Mouse (Mus musculus) small intestine, adult 2 months (tissue): ENCODE results near the gene Zfp53.

Source experiments
- CTCF ChIP-seq: fragments of 200-500 bp; IDR thresholded peaks from 2 replicates; pipeline ENCODE4 v1.5.1; 2012; ENCODE audit warnings: low read depth, mild to moderate bottlenecking, control low read depth, inconsistent platforms, low read length, moderate library complexity, mixed read lengths; ENCODE audit not compliant: insufficient replicate concordance, insufficient read length; ENCODE audit errors: extremely low read depth
- POLR2A ChIP-seq: fragments of 200-500 bp; IDR thresholded peaks from 2 replicates; pipeline ENCODE4 v1.6.1; 2012; ENCODE audit warnings: low read depth, mild to moderate bottlenecking, control low read depth, inconsistent platforms, low read length, moderate library complexity

- TF ChIP-seq CTCF (no peak), POLR2A (no peak)
These were observed 15.2 kb upstream of the Zfp53 start for GRCm38 (mm10) chr17:21473362-21474190.
